Mouse (Mus musculus) kidney, adult 2 months (tissue): ENCODE measurements at regions not wholly inside any gene's neighbourhood (a gene's known extent, or its start where the extent isn't known, plus 50 kb on each side); places are given as distances from the start of the nearest gene placed in this dataset.
A peak's percentile ranks its signal among the peaks of the same experiment; 100 is the strongest.

Source experiments
- DNase-seq: peaks from one replicate; pipeline ENCODE4 v3.0.0; 2021
- H3K27ac ChIP-seq: fragments of 200-500 bp; 2 replicates; pipeline ENCODE4 v1.5.1; 2012; ENCODE audit warnings: low read depth, low read length, control low read depth, inconsistent platforms; ENCODE audit not compliant: insufficient read depth
- H3K27me3 ChIP-seq: fragments of 200-500 bp; replicated peaks from 2 replicates; pipeline ENCODE4 v1.6.1; 2012; ENCODE audit warnings: mild to moderate bottlenecking, moderate library complexity, low read length, inconsistent platforms; ENCODE audit not compliant: control insufficient read depth, insufficient read depth
- H3K36me3 ChIP-seq: fragments of 200-500 bp; 2 replicates; pipeline ENCODE4 v1.6.1; 2012; ENCODE audit warnings: mild to moderate bottlenecking, moderate library complexity, low read length, inconsistent platforms; ENCODE audit not compliant: control insufficient read depth, insufficient read depth
- H3K4me1 ChIP-seq: fragments of 200-500 bp; 2 replicates; pipeline ENCODE4 v1.6.1; 2011; ENCODE audit warnings: low read length; ENCODE audit not compliant: control insufficient read depth, insufficient read depth
- H3K4me3 ChIP-seq: fragments of 200-500 bp; 2 replicates; pipeline ENCODE4 v1.5.1; 2011; ENCODE audit warnings: mild to moderate bottlenecking, low read depth, low read length, control low read depth; ENCODE audit not compliant: insufficient read depth
- CTCF ChIP-seq: fragments of 200-500 bp; conservative IDR thresholded peaks from 2 replicates; pipeline ENCODE4 v1.5.1; 2011; ENCODE audit warnings: low read depth, mild to moderate bottlenecking, control low read depth, low read length, moderate library complexity, mixed read lengths; ENCODE audit not compliant: insufficient read depth, insufficient read length
- POLR2A ChIP-seq: fragments of 200-500 bp; IDR thresholded peaks from one replicate; pipeline ENCODE4 v1.6.1; 2011; ENCODE audit warnings: low read depth, low read length, control low read depth
- WGBS: fragments of 180-500 bp; shearing (Covaris S2); methylation state at CpG from one replicate; pipeline ENCODE4 v1.1.7; 2018; 5-methylcytosine and 5-hydroxymethylcytosine counted together

DNA sequence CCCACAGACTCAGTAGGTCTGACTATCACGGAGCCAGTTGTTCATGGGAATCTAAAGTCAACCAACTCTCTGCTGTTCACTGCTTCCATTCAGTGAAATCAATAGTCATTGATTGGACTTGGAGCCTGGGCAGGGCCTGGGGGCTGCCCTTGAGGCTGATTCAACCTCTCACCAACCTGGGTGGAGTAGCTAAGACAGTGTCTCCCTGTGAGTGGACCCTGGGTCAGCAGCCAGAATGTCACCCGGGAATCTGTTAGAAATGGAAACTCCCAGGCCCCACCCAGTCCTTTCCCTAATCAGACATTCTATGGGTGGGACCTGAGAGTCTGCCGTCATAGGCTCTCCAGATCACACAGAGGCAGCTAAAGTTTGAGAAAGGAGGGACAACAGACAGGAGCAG lies 262.4 kb downstream of the Dhx35 start:
- Histone ChIP-seq H3K4me1 (no peaks in the 10 kb centered on the region), H3K27ac (no peak overlapping the region), H3K36me3 (no peaks in the 10 kb centered on the region), H3K4me3 (no peak overlapping the region), H3K27me3 (no peaks in the 10 kb centered on the region)
- no peak for DNase-seq
- TF ChIP-seq POLR2A (no peak), CTCF (no peak)
- 73% methylated on average over 3 of the region's 3 CpGs for WGBS

DNA sequence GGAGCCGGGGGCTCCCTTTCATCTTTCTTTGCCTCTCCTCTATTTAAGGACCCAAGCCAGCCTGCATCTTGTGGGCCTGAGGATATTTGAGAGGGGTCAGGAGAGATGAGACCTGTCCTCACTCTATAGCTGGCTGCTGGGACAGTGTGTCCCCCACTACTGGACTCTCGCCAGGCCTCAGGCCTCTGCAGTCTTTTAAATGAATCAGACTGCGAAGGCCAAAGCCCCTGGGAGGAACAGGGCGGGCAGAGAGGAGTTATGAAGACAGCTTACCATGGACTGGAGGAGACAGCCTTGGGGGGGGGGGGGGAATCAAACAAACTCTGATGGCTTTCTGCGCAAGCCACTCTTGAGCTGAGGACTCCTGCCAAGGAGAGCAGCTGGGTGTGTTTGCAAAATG lies 262.9 kb downstream of the Dhx35 start:
- DNase-seq: no peak
- no peak overlapping the region for H3K27ac ChIP-seq
- H3K27me3 ChIP-seq: no peaks in the 10 kb centered on the region
- TF ChIP-seq CTCF: no peak
- no peak for TF ChIP-seq POLR2A
- H3K4me1 ChIP-seq: no peaks in the 10 kb centered on the region
- H3K4me3 ChIP-seq: no peak overlapping the region
- WGBS: 78% methylated on average over 5 of the region's 5 CpGs
- H3K36me3 ChIP-seq: no peaks in the 10 kb centered on the region

DNA sequence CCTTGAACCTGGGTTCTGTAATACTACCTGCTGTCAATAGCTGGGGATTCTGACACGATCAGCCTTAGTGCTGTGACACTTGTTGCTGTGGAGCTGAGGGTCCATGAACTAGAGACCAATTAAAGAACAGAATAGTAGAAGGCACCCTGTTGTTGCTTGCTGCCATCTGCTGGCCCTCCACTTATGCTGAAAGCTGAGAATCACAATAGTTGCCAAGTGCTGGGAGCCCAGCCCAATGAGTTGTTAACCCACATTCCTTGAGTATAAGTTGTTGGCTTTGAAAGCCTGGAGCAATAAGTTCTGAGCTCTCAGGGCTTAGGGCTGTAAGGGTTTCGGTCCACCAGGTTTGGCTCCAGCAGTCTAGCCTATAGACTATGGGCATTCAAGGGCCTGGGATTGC lies 267.7 kb downstream of the Dhx35 start:
- TF ChIP-seq POLR2A (no peak), CTCF (peak; percentile 26; the same call in 1 of the 2 replicates)
- 71% methylated on average over 2 of the region's 2 CpGs for WGBS
- no peak overlapping the region for H3K27ac ChIP-seq
- no peaks in the 10 kb centered on the region for H3K27me3 ChIP-seq
- no peak overlapping the region for H3K4me3 ChIP-seq
- H3K36me3 ChIP-seq: no peaks in the 10 kb centered on the region
- peak; percentile 2 for DNase-seq
- no peaks in the 10 kb centered on the region for H3K4me1 ChIP-seq

DNA sequence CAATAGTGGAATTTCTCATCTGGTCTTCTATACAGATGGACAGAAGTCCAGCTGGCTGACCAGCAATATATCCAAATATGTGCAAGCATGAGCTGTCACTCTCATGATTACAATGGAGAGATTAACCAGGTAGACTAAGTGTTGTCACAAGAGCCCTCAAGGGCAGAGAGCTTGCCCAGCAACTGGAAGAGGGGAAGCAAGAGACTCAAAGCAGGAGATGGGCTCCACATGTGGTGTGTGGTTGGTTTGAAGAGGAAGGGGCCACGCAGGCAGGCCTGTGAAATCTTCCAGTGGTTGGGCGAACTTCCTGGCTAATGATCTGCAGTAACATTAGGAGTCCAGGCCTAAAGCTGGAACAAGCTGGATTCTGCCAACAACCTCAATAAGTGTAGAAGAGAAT lies 268.1 kb downstream of the Dhx35 start:
- Histone ChIP-seq H3K4me1 (no peaks in the 10 kb centered on the region), H3K27me3 (no peaks in the 10 kb centered on the region), H3K36me3 (no peaks in the 10 kb centered on the region), H3K27ac (no peak overlapping the region), H3K4me3 (no peak overlapping the region)
- 80% methylated on average over 2 of the region's 2 CpGs for whole genome bisulfite sequencing
- DNase-seq: no peak
- TF ChIP-seq POLR2A (no peak), CTCF (no peak)

DNA sequence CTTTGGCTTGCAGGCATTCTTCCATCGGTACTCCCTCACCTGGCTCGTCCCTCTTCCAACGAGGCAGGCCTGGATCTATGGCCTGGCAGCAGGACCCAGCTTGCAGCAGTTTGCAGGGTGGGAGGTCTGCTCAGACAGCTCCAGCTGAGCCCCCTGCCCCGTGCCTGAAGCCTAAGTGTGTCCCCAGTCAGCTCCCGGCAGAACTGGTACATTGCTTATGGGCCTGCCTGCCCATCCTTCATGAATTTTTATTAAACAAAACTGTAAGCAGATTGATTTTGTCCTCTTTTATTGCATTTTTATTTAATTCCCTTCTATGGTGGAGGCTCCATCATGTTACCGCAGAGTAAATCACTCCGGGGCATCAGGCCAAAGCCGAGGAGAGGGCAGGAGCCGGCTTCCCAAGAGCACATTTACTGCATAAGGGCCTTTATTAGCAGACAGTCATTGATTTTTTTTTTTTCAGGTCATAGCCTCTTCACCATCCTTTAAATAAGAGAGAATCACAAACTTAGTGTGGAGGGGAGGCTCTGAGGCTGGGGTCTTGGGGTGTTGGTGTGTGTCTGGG lies 269.9 kb downstream of the Dhx35 start:
- Histone ChIP-seq H3K4me3 (no peak overlapping the region), H3K4me1 (no peaks in the 10 kb centered on the region; the same call in 1 of the 2 replicates), H3K27ac (no peak overlapping the region), H3K27me3 (no peaks in the 10 kb centered on the region), H3K36me3 (no peaks in the 10 kb centered on the region)
- DNase-seq: no peak
- TF ChIP-seq CTCF: no peak
- no peak for TF ChIP-seq POLR2A
- WGBS: 72% methylated on average over 9 of the region's 9 CpGs

DNA sequence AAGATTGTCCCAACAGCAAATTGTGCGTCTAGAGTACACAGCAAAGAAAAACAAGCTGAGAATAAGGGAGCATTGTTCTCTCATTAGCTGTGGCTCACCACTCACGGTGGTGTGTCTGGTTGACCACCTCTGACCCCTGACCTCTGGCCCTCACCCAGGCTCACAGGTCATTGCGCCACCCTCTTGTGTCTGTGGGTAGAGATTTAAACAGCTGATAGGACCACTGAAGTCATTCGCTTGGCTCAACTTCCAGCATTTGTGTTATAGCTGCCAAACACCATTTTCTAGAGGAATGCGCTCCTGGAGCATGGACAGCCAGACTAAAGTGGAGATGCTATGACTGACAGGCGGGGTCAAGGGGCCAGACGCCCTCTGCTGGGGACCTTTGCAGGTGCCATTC lies 272.9 kb downstream of the Dhx35 start:
- Histone ChIP-seq H3K36me3 (no peaks in the 10 kb centered on the region), H3K27ac (no peak overlapping the region), H3K27me3 (no peaks in the 10 kb centered on the region), H3K4me3 (no peak overlapping the region), H3K4me1 (no peaks in the 10 kb centered on the region; the same call in 1 of the 2 replicates)
- no peak for TF ChIP-seq POLR2A
- no peak for TF ChIP-seq CTCF
- 67% methylated on average over 7 of the region's 7 CpGs for WGBS
- no peak for DNase-seq

DNA sequence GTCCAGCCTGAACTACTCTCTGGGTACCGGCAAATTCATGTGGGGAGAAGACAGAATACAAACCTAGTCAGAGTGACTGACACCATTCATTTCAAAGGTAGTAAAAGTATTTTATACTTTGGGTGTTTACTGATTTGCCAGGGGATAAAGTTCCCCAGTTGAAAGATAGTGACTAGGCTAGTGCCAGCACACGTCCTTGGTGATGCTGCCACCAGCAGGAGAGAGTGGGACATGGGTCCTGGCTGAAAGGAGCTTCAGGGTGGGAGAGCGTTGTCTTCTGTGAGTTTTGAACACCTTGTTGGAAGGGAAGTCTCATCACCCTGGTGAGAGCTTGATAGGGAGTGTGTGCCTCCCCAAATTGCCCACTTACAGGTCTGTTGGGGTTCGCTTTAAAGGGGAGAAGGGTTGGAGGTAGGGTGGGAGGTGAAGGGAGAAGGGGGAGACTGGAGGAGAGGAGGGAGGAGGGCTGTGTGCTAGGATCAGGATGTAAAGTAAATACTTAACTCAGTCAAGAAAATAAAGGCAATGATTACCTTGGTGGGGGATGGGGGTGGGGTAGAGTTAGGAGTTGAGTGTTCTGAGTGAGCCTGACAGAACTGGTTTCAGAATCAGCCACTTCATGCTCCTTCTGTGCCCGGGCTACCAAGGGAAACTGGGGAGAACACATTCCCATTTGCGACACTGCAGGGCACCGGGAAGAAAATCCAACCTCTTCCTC lies 273.9 kb downstream of the Dhx35 start:
- DNase-seq: peak; percentile 58
- Histone ChIP-seq H3K36me3 (no peaks in the 10 kb centered on the region), H3K27me3 (no peaks in the 10 kb centered on the region), H3K4me1 (no peaks in the 10 kb centered on the region; the same call in 1 of the 2 replicates), H3K27ac (peak overlapping the region; percentile 70), H3K4me3 (no peak overlapping the region)
- TF ChIP-seq CTCF (no peak), POLR2A (no peak)
- 38% methylated on average over 7 of the region's 7 CpGs for WGBS
